Mouse (Mus musculus): Measurements from ENCODE around the gene Mamdc4. TPM values are rescaled to one million over a fixed set of nuclear protein-coding genes. Genes with fewer than 3 reads are reported as not detected.

The Mamdc4 gene
- total and polyA plus RNA-seq, 2 experiments from 2014 or later, result 0.21 to 1.0 TPM

GRCm38 (mm10) chr2:25577951-25578795 is 3.5 kb upstream of the Mamdc4 start:
- ATAC-seq (no peak), DNase-seq (peak; percentile 30)
- peaks cover 25% of the 10 kb centered on the region; the same call in 1 of the 2 replicates for H3K36me3 ChIP-seq (ENCODE audit: insufficient read depth)
- no peaks in the 10 kb centered on the region for H3K9me3 ChIP-seq (ENCODE audit: low read length)
- TF ChIP-seq CTCF (IDR thresholded peaks at IDR 0.05; ENCODE audit: low read depth), result peak; percentile 37; the same call in 1 of the 2 replicates
- peaks cover 34% of the 10 kb centered on the region for H3K4me1 ChIP-seq (ENCODE audit: insufficient read depth)
- H3K27me3 ChIP-seq (ENCODE audit: insufficient read depth, low read length), result peaks cover 40% of the 10 kb centered on the region
- peak overlapping the region; percentile 14 for H3K4me2 ChIP-seq (ENCODE audit: low read depth)
- no peak overlapping the region for H3K9ac ChIP-seq
- H3K4me3 ChIP-seq (ENCODE audit: low read depth, low read length), result peak overlapping the region; percentile 21; the same call in 1 of the 2 replicates
- H3K27ac ChIP-seq (ENCODE audit: low read depth, low read length), result no peak overlapping the region
- 13% methylated on average over 75 of the region's 75 CpGs for WGBS

DNA sequence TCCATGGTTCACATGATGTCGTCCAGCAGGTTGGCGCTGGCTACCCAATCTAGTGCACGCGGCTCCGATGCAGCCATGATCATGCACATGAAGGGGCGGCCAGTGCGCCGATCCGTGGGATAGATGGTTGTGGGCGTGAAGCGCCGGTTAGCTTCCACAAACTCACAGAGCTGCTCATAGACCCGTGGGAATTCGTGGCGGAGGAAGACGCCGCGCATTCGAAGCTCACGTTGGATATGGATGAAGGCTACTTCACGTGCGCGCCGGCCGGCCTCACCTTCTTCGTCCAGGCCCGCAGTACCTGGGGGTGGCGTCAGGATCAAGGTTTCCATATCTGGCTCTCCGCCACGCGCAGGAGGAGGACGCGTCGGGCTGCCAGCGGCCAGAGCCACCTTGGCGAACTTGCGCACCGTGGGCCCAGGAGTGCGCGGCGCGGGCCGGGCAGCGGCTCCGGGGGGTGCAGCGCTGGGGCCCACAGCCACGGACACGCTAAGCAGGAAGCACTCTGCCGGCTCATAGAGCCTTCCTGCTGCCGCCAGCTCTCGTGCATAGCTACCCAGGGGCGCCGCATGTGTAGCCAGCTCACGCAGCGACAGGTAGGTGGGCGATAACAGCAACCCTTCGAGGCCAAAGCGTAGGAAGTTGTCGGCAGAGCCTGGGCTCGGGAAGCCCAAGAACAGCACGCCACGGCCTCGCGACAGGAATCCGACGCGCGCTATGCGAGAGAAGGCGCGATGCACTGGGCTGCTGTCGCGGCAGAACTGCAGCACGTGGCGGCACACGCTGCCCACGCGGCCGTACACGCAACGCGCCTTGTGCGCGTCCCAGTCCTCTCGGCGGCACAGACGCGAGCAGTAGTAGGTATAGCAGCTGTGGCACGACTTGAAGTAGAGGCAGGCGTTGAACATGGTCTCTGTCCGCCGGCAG is 2.6 kb upstream of the Mamdc4 start:
- Histone ChIP-seq H3K4me1 (ENCODE audit: insufficient read depth) (peaks cover 27% of the 10 kb centered on the region), H3K27me3 (ENCODE audit: insufficient read depth, low read length) (peaks cover 40% of the 10 kb centered on the region), H3K9me3 (ENCODE audit: low read length) (no peaks in the 10 kb centered on the region), H3K9ac (0 out of 2 replicates have a peak overlapping the region, but pooled peaks have one; percentile 0), H3K27ac (ENCODE audit: low read depth, low read length) (no peak overlapping the region), H3K4me2 (ENCODE audit: low read depth) (peak overlapping the region; percentile 14), H3K36me3 (ENCODE audit: insufficient read depth) (peaks cover 24% of the 10 kb centered on the region; the same call in 1 of the 2 replicates), H3K4me3 (ENCODE audit: low read depth, low read length) (peak overlapping the region; percentile 21; the same call in 1 of the 2 replicates)
- ATAC-seq, result no peak
- WGBS, result 19% methylated on average over 92 of the region's 92 CpGs
- DNase-seq, result peak; percentile 57
- no peak for TF ChIP-seq CTCF (IDR thresholded peaks at IDR 0.05; ENCODE audit: low read depth)

DNA sequence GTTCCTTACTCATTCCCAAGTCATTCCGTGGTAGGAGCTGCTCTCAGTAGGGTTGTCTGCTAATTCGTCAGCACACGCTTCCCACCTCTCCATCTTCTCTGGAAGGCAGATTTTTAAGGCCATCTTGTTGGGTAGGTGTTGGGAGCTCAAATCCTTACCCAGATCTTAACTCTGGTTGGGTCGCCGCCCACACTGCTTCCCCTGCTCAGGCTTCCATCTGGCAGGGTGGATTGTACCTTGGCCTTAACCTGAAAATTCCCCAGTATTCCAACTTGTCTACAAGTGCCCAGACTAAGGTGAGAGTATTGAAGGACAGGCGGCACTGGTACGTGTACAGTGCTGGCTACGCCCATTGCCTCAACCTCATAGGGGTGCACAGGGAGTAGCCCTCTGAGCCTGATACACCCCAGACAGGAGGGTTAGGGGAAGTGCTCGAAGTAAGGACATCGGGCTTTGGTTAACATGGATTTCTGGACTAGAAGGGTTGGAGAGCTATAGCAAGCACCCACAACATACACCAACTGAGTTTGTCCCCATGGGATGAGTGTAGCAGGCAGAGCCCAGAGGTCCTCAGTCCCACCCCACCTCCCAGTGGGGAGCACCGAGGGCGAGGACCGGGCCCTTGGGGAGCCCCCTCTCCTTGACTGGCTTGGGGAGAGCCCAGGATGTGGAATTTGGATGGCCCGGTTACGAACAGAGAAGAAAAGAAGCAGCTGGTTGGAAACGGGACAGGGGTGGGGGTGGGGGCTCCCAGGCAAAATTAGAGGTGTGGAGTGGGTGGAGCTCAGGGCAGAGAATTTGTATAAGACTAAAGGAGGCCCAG is 1.6 kb upstream of the Mamdc4 start:
- peaks cover 24% of the 10 kb centered on the region; the same call in 1 of the 2 replicates for H3K36me3 ChIP-seq (ENCODE audit: insufficient read depth)
- H3K9ac ChIP-seq, result no peak overlapping the region
- H3K4me2 ChIP-seq (ENCODE audit: low read depth), result peak overlapping the region; percentile 94; the same call in 1 of the 2 replicates
- no peak overlapping the region for H3K4me3 ChIP-seq (ENCODE audit: low read depth, low read length)
- ATAC-seq, result no peak
- no peak for DNase-seq
- no peak for TF ChIP-seq CTCF (IDR thresholded peaks at IDR 0.05; ENCODE audit: low read depth)
- H3K27me3 ChIP-seq (ENCODE audit: insufficient read depth, low read length), result peaks cover 40% of the 10 kb centered on the region
- peaks cover 22% of the 10 kb centered on the region for H3K4me1 ChIP-seq (ENCODE audit: insufficient read depth)
- H3K27ac ChIP-seq (ENCODE audit: low read depth, low read length), result no peak overlapping the region
- 73% methylated on average over 16 of the region's 16 CpGs for WGBS
- no peaks in the 10 kb centered on the region for H3K9me3 ChIP-seq (ENCODE audit: low read length)

- Histone ChIP-seq H3K9ac (peak overlapping the region; percentile 46; the same call in 1 of the 2 replicates), H3K27me3 (ENCODE audit: insufficient read depth, low read length) (peaks cover 40% of the 10 kb centered on the region), H3K4me2 (ENCODE audit: low read depth) (peak overlapping the region; percentile 94), H3K36me3 (ENCODE audit: insufficient read depth) (peaks cover 24% of the 10 kb centered on the region; the same call in 1 of the 2 replicates), H3K4me1 (ENCODE audit: insufficient read depth) (peaks cover 15% of the 10 kb centered on the region; the same call in 1 of the 2 replicates), H3K4me3 (ENCODE audit: low read depth, low read length) (peak overlapping the region; percentile 63), H3K27ac (ENCODE audit: low read depth, low read length) (peak overlapping the region; percentile 90), H3K9me3 (ENCODE audit: low read length) (no peaks in the 10 kb centered on the region)
- 7% methylated on average over 20 of the region's 21 CpGs for WGBS
- TF ChIP-seq CTCF (IDR thresholded peaks at IDR 0.05; ENCODE audit: low read depth), result no peak
- 0 out of 2 replicates have a peak, but pooled peaks have one; percentile 0 for ATAC-seq
- peak; percentile 40 for DNase-seq
These were observed 885 bp upstream of the Mamdc4 start for GRCm38 (mm10) chr2:25575432-25576027.

DNA sequence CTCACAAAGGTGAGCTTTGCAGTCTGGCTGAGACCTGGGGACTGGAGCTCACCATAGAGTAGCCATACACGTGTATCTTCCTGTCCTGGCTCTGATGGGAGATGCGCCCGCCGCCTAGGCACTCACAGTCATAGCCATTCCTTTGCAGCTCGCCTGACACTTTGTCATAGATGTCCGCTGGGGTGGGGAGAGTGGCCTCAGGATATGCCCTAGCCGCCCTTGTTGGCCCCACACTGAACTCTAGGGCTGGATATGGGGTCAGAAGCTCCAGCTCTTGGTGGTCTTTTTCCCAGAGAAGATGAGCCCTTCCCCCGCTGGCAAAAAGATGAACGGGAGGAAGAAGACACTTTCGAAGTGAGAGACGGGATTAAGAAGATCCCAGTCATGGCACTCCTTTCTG is 509 bp downstream of the Mamdc4 start:
- Histone ChIP-seq H3K27me3 (ENCODE audit: insufficient read depth, low read length) (peaks cover 30% of the 10 kb centered on the region), H3K4me1 (ENCODE audit: insufficient read depth) (peaks cover 11% of the 10 kb centered on the region; the same call in 1 of the 2 replicates), H3K9me3 (ENCODE audit: low read length) (no peaks in the 10 kb centered on the region), H3K4me2 (ENCODE audit: low read depth) (peak overlapping the region; percentile 94), H3K9ac (peak overlapping the region; percentile 66), H3K36me3 (ENCODE audit: insufficient read depth) (peaks cover 32% of the 10 kb centered on the region), H3K4me3 (ENCODE audit: low read depth, low read length) (peak overlapping the region; percentile 63), H3K27ac (ENCODE audit: low read depth, low read length) (peak overlapping the region; percentile 90)
- TF ChIP-seq CTCF (IDR thresholded peaks at IDR 0.05; ENCODE audit: low read depth), result no peak
- WGBS, result 18% methylated on average over 11 of the region's 11 CpGs
- no peak for DNase-seq
- ATAC-seq, result no peak

Measured in forebrain, postnatal 0 days (tissue).